Mouse (Mus musculus): ENCODE data around the gene Ccdc149. TPM values are rescaled to one million over a fixed set of nuclear protein-coding genes. Genes with fewer than 3 reads are reported as not detected.

The Ccdc149 gene
- polyA plus RNA-seq (2015; fragmentation: Nextera tagmentation; extraction: Ambion mirVana), result 3.0 and 3.4 TPM in 2 replicates

GRCm38 (mm10) chr5:52470991-52471801 lies at the start of gene Ccdc149:
Gene Ccdc149 (minus strand): TSS chr5:52471521.
- Histone ChIP-seq H3K4me1 (peaks cover 9% of the 10 kb centered on the region), H3K4me2 (peak within 1 kb of the TSS; percentile 84), H3K27me3 (0 out of 2 replicates have a peak, but pooled peaks cover 6% of the 10 kb centered on the region), H3K9me3 (replicated peaks) (no peaks in the 10 kb centered on the region), H3K4me3 (replicated peaks) (peak within 1 kb of the TSS; percentile 64), H3K9ac (peak within 1 kb of the TSS; percentile 61), H3K36me3 (no peaks in the 10 kb centered on the region), H3K27ac (peak within 1 kb of the TSS; percentile 69)
- WGBS, result under 1% methylated on average over 61 of the region's 65 CpGs
- ATAC-seq (replicated peaks; ENCODE audit: low FRiP score), result peak; percentile 96

DNA sequence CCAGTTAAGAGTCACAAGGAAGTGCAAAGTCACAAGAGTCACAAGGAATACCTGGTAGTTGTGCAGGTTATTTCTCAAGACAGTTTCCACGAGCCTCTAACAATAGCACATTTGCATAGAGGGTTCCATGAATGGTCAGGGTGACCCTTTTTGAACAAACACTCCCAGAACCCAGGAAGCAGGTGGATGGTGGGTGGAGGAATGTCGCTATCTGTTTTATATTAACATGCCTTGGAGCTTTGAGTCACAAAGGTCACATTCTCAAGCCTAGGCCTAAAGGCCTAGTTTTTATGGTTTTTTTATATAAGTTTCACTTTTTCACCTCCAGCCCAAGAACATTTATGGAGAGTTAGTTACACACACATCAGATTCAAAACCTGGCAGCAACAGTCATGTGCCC lies 48.6 kb upstream of the Ccdc149 start:
- 0 out of 2 replicates have a peak, but pooled peaks cover 3% of the 10 kb centered on the region for H3K9me3 ChIP-seq (replicated peaks)
- peaks cover 11% of the 10 kb centered on the region for H3K4me1 ChIP-seq
- no peak overlapping the region for H3K4me2 ChIP-seq
- no peak for ATAC-seq (replicated peaks; ENCODE audit: low FRiP score)
- H3K36me3 ChIP-seq, result no peaks in the 10 kb centered on the region
- no peak overlapping the region for H3K4me3 ChIP-seq (replicated peaks)
- 77% methylated on average over 2 of the region's 2 CpGs for whole genome bisulfite sequencing
- H3K27ac ChIP-seq, result no peak overlapping the region
- no peak overlapping the region for H3K9ac ChIP-seq
- H3K27me3 ChIP-seq, result peaks cover 19% of the 10 kb centered on the region

- 14% methylated on average over 21 of the region's 21 CpGs for WGBS
- no peak for ATAC-seq (replicated peaks; ENCODE audit: low FRiP score)
Measured at GRCm38 (mm10) chr5:52516072-52516476, 44.8 kb upstream of the Ccdc149 start.

DNA sequence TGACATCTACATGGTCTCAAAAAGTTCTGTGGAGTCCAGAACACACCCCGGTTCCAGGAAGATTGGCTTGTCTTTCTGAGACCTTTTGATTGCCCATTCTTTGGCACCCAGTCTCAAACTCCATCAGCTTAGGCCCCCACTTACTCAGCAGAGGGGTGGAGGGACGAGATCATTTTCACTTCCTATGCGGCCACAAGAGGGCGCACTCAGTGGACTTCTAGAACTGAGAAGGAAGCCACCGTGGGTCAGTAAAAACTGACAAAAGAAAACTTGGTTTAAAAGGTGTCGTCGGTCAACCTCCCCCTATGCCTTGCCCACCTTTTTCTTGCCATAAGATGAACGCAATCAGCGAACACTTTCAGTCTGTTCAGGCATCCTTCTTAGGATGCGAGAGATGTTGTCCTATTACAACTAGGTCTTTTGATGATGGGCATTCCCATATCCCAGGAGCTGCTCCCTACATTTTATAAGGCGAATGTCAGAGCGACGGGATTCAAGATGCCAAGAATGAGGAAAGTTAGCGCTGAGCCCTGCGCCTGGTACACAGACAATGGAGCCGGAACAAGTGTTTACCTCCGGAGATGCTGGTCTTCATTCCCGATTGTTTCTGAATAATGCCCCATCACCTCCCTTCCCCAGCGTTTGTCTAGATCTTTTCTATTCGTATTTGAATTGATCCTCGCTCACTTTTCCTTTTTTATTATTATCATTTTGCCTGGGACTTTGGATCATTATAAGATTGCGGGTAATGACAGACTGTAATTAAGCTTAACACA lies 44.1 kb upstream of the Ccdc149 start:
- Histone ChIP-seq H3K27ac (no peak overlapping the region), H3K36me3 (no peaks in the 10 kb centered on the region), H3K9me3 (replicated peaks) (0 out of 2 replicates have a peak, but pooled peaks cover 3% of the 10 kb centered on the region), H3K9ac (no peak overlapping the region), H3K4me3 (replicated peaks) (peak overlapping the region; percentile 32), H3K27me3 (peaks cover 19% of the 10 kb centered on the region), H3K4me1 (peaks cover 11% of the 10 kb centered on the region), H3K4me2 (peak overlapping the region; percentile 59)
- WGBS, result 29% methylated on average over 22 of the region's 22 CpGs
- ATAC-seq (replicated peaks; ENCODE audit: low FRiP score), result no peak

More at GRCm38 (mm10) chr5:52516072-52516476, 44.8 kb upstream of the Ccdc149 start:
- Histone ChIP-seq H3K9ac (0 out of 2 replicates have a peak overlapping the region, but pooled peaks have one; percentile 2), H3K27ac (no peak overlapping the region), H3K27me3 (peaks cover 19% of the 10 kb centered on the region), H3K36me3 (no peaks in the 10 kb centered on the region), H3K9me3 (replicated peaks) (0 out of 2 replicates have a peak, but pooled peaks cover 3% of the 10 kb centered on the region), H3K4me1 (peaks cover 11% of the 10 kb centered on the region), H3K4me2 (peak overlapping the region; percentile 59), H3K4me3 (replicated peaks) (peak overlapping the region; percentile 32)

DNA sequence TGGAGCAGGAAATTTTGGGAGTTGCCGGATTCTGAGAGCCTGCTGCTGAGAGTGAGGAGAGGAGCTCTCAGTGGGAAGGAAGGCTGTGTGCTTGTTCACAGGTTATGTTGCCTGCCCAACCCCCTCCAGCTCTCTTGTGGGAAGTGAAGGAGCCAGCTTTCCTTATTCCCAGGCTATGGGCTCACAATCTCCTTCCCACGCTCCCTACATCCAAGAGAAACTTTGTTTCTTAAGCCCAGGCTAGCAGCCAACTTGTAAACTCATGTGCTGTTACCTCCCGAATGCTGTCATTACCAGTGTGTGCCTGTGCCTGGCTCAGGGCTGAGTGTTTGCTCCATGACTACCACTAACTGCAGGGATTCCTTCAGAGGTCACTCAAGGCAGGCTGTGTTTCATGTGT lies 39.8 kb upstream of the Ccdc149 start:
- Histone ChIP-seq H3K36me3 (no peaks in the 10 kb centered on the region), H3K27ac (no peak overlapping the region), H3K9me3 (replicated peaks) (no peaks in the 10 kb centered on the region), H3K4me1 (peaks cover 8% of the 10 kb centered on the region), H3K27me3 (peaks cover 7% of the 10 kb centered on the region), H3K4me3 (replicated peaks) (no peak overlapping the region), H3K9ac (no peak overlapping the region), H3K4me2 (no peak overlapping the region)
- 76% methylated on average over 3 of the region's 3 CpGs for WGBS
- no peak for ATAC-seq (replicated peaks; ENCODE audit: low FRiP score)

- Histone ChIP-seq H3K9me3 (replicated peaks) (no peaks in the 10 kb centered on the region), H3K27ac (no peak overlapping the region), H3K27me3 (no peaks in the 10 kb centered on the region), H3K9ac (no peak overlapping the region), H3K4me1 (no peaks in the 10 kb centered on the region), H3K4me2 (no peak overlapping the region), H3K36me3 (no peaks in the 10 kb centered on the region), H3K4me3 (replicated peaks) (no peak overlapping the region)
- ATAC-seq (replicated peaks; ENCODE audit: low FRiP score), result no peak
- WGBS, result 85% methylated on average over 6 of the region's 6 CpGs
Measured at GRCm38 (mm10) chr5:52509416-52509815, 38.1 kb upstream of the Ccdc149 start.

GRCm38 (mm10) chr5:52504666-52505065 lies 33.3 kb upstream of the Ccdc149 start:
- 88% methylated on average over 13 of the region's 13 CpGs for WGBS
- Histone ChIP-seq H3K9me3 (replicated peaks) (no peaks in the 10 kb centered on the region), H3K27me3 (no peaks in the 10 kb centered on the region), H3K9ac (no peak overlapping the region), H3K4me3 (replicated peaks) (no peak overlapping the region), H3K4me1 (no peaks in the 10 kb centered on the region), H3K36me3 (no peaks in the 10 kb centered on the region), H3K27ac (no peak overlapping the region), H3K4me2 (no peak overlapping the region)
- no peak for ATAC-seq (replicated peaks; ENCODE audit: low FRiP score)

GRCm38 (mm10) chr5:52504148-52504547 lies 32.8 kb upstream of the Ccdc149 start:
- Histone ChIP-seq H3K36me3 (no peaks in the 10 kb centered on the region), H3K9ac (no peak overlapping the region), H3K27ac (no peak overlapping the region), H3K27me3 (no peaks in the 10 kb centered on the region), H3K4me3 (replicated peaks) (no peak overlapping the region), H3K4me1 (no peaks in the 10 kb centered on the region), H3K9me3 (replicated peaks) (no peaks in the 10 kb centered on the region), H3K4me2 (no peak overlapping the region)
- no peak for ATAC-seq (replicated peaks; ENCODE audit: low FRiP score)
- WGBS, result 93% methylated on average over 11 of the region's 11 CpGs

DNA sequence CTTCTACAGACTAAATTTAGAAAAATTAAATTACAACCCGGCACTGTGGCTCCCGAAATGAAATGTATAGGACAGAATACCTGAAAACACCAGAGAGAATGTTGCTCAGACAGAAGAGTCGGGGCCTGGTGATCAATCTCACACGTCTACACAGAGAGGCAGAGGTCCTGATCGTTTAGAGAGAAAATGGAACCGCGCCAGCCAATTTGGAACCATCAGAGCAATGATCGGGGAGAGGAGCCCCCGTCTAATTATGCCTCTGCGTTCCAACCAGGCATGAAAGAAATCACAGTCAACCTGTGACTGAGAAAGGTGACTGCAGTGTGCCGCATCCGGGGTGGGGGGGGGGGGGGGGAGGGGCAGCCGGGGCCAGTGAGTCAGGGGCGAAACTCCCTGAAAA lies 24.4 kb upstream of the Ccdc149 start:
- H3K4me1 ChIP-seq, result no peaks in the 10 kb centered on the region
- H3K27ac ChIP-seq, result no peak overlapping the region
- H3K4me2 ChIP-seq, result no peak overlapping the region
- no peak for ATAC-seq (replicated peaks; ENCODE audit: low FRiP score)
- 47% methylated on average over 14 of the region's 14 CpGs for WGBS
- H3K27me3 ChIP-seq, result no peaks in the 10 kb centered on the region
- no peaks in the 10 kb centered on the region for H3K36me3 ChIP-seq
- H3K9ac ChIP-seq, result no peak overlapping the region
- H3K4me3 ChIP-seq (replicated peaks), result no peak overlapping the region
- no peaks in the 10 kb centered on the region for H3K9me3 ChIP-seq (replicated peaks)

DNA sequence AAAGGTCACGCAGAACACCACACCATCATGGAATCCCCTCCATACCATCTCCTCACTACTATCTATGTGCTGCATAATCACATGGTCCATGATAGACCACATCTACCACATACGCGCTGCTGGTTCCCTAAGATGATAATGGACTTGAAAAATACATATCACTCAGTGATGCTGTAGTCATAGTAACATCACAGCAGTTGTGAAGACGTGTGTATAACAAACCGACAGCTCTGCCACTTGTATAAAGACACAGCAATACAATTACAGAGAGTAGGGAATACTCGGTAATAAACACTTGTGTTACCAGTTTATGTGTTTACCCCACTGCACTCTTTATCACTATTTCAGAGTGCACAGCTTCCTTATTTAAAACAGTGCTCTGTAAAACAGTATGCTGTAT lies 20.2 kb upstream of the Ccdc149 start:
- Histone ChIP-seq H3K27me3 (no peaks in the 10 kb centered on the region), H3K36me3 (no peaks in the 10 kb centered on the region), H3K4me2 (no peak overlapping the region), H3K27ac (no peak overlapping the region), H3K4me1 (no peaks in the 10 kb centered on the region), H3K9ac (no peak overlapping the region), H3K4me3 (replicated peaks) (no peak overlapping the region), H3K9me3 (replicated peaks) (no peaks in the 10 kb centered on the region)
- 90% methylated on average over 6 of the region's 6 CpGs for WGBS
- no peak for ATAC-seq (replicated peaks; ENCODE audit: low FRiP score)

- Histone ChIP-seq H3K4me1 (no peaks in the 10 kb centered on the region), H3K9me3 (replicated peaks) (no peaks in the 10 kb centered on the region), H3K4me2 (no peak overlapping the region), H3K4me3 (replicated peaks) (no peak overlapping the region), H3K27me3 (no peaks in the 10 kb centered on the region), H3K36me3 (no peaks in the 10 kb centered on the region), H3K9ac (no peak overlapping the region), H3K27ac (no peak overlapping the region)
- no peak for ATAC-seq (replicated peaks; ENCODE audit: low FRiP score)
- WGBS, result 74% methylated on average over 13 of the region's 13 CpGs
Measured at GRCm38 (mm10) chr5:52487559-52488430, 16.5 kb upstream of the Ccdc149 start.
